Mouse (Mus musculus) natural killer cell, adult 2 months (primary cell): ENCODE data around the gene Gm13078.

Source experiments
- DNase-seq, 2 experiments: peaks; one replicate each; pipeline ENCODE4 v3.0.0; 2022; ENCODE audit warnings: low spot score in 2 of 2

Gm13078 gene

GRCm38 (mm10) chr4:143719155-143719554, at the start of gene Gm13078:
TSS of gene Gm13078 (plus strand) at chr4:143719455.
- DNase-seq: no peak

- no peak for DNase-seq
These were observed 16.6 kb upstream of the Gm13078 start, which contains the start of gene Gm13089 for GRCm38 (mm10) chr4:143702611-143703010. TSS of gene Gm13089 (minus strand) at chr4:143702711.
